Mouse (Mus musculus) heart, adult 2 months (tissue): ENCODE measurements around the gene Wdr92.

ENCODE experiments used
- CTCF ChIP-seq: fragments of 200-600 bp; IDR thresholded peaks from 2 replicates; pipeline ENCODE4 v1.8.1; 2022; ENCODE audit warnings: antibody characterized with exemption, mild to moderate bottlenecking, moderate library complexity
- POLR2A ChIP-seq: fragments of 200-500 bp; IDR thresholded peaks from 2 replicates; pipeline ENCODE4 v1.6.1; 2011; ENCODE audit warnings: mild to moderate bottlenecking, low read depth, low read length, control low read depth; ENCODE audit not compliant: insufficient read depth

DNA sequence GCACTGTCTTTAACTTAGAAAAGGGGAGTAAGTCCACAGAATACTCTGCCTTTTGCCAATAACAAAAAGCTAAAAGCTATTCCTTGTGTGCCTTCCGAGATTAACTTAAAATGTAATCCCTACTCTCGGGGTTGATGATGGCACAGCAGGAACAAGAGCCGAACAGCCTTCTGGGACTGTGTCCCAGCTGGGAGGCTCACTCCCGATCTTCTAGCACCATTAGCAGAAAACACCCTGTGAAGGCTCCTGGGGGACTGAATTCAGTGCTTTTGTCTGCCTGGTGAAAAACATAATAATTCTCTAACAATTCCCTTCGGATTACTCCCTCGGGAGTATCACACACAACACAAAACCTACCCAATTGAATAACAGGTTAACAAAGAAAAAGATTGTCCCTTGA, 46.3 kb upstream of the Wdr92 start:
- TF ChIP-seq CTCF: no peak
- TF ChIP-seq POLR2A: no peak
